25 mouse cellular contexts compared by ENCODE assay signal in genomic region chr4:95533946-95534345, GRCm38 (mm10). TPM values are rescaled to one million over a fixed set of nuclear protein-coding genes. Genes with fewer than 3 reads are reported as not detected.
DNase-seq lines count a peak whose midpoint lies in the region; ATAC-seq and TF ChIP-seq lines count a peak whose summit lies in the region.
"Had no signal": no experiment of that assay in that cellular context is flagged by ENCODE, and none has a peak within 500 bp of the region (broad histone marks: within the 10 kb centered on the region; RNA-seq: fewer than 3 reads in every experiment).

No protein-coding gene starts in this region.

- no peak overlapping the region for H3K27ac ChIP-seq in lung, postnatal 0 days (ENCODE audit: low read length)
- H3K27ac ChIP-seq: heart, embryonic 15.5 days; hindbrain, embryonic 12.5 days; hindbrain, embryonic 15.5 days had no signal

- DNase-seq in heart, adult 11 months: peak; percentile 85
- no peak for DNase-seq in heart, postnatal 14 days
- peak; percentile 76 for DNase-seq in lung, postnatal 0 days (ENCODE audit: low spot score)
- no peak for DNase-seq in lung, postnatal 14 days
- peak; percentile 56 for DNase-seq in NIH3T3 (ENCODE audit: low read depth)
- peak; percentile 14 for DNase-seq in fat pad, adult 2 months (ENCODE audit: extremely low read depth, low read depth, low spot score)
- no peak for DNase-seq in left cerebral cortex, adult 9 months (ENCODE audit: low spot score in 2 of 2)
- DNase-seq: adrenal gland, adult 8-10 months; adrenal gland, postnatal 25 days; B cell, adult 2 months; cerebellum, adult 11-12 months; cerebellum, adult 8-10 months; cerebellum, postnatal 10 days; cerebellum, postnatal 36 days; forebrain, postnatal 0 days; gastrocnemius, postnatal 10 days; gastrocnemius, postnatal 36 days; heart, postnatal 10 days had no signal

- H3K36me3 ChIP-seq in lung, postnatal 0 days (ENCODE audit: insufficient read depth, low read length): no peaks in the 10 kb centered on the region
- H3K36me3 ChIP-seq: G1E; heart, embryonic 12.5 days; heart, embryonic 15.5 days; hindbrain, embryonic 12.5 days; hindbrain, embryonic 15.5 days had no signal

- H3K9me3 ChIP-seq in lung, postnatal 0 days (ENCODE audit: low read length): no peaks in the 10 kb centered on the region
- H3K9me3 ChIP-seq: G1E; heart, embryonic 12.5 days; heart, embryonic 15.5 days; hindbrain, embryonic 12.5 days; hindbrain, embryonic 15.5 days had no signal

- no peak overlapping the region for H3K4me2 ChIP-seq in lung, postnatal 0 days (replicated peaks; ENCODE audit: low read depth, low read length)
- H3K4me2 ChIP-seq: heart, embryonic 12.5 days; heart, embryonic 15.5 days; hindbrain, embryonic 12.5 days; hindbrain, embryonic 15.5 days had no signal

- 66% methylated on average over 3 of the region's 3 CpGs for WGBS in lung, postnatal 0 days

- no peaks in the 10 kb centered on the region for H3K27me3 ChIP-seq in lung, postnatal 0 days (replicated peaks; ENCODE audit: insufficient read depth, low read length)
- H3K27me3 ChIP-seq: CH12.LX; heart, embryonic 12.5 days; heart, embryonic 15.5 days; hindbrain, embryonic 12.5 days; hindbrain, embryonic 15.5 days had no signal

- ATAC-seq in lung, postnatal 0 days: peak; percentile 46
- ATAC-seq: forebrain, embryonic 14.5 days; forebrain, postnatal 0 days had no signal

- H3K9ac ChIP-seq in lung, postnatal 0 days (replicated peaks; ENCODE audit: low read depth): no peak overlapping the region
- H3K9ac ChIP-seq: forebrain, postnatal 0 days; heart, embryonic 12.5 days; heart, embryonic 15.5 days; hindbrain, embryonic 12.5 days; hindbrain, embryonic 15.5 days had no signal

- TF ChIP-seq CTCF in lung, postnatal 0 days (IDR thresholded peaks at IDR 0.05): no peak

- no peak overlapping the region for H3K4me3 ChIP-seq in lung, postnatal 0 days (ENCODE audit: low read depth, low read length)
- H3K4me3 ChIP-seq: heart, embryonic 12.5 days; heart, embryonic 15.5 days; hindbrain, embryonic 12.5 days; hindbrain, embryonic 15.5 days had no signal

- intact Hi-C loops in heart, postnatal 14 days (cut with DNase I): no loop called here

- no peak for TF ChIP-seq EP300 in lung, postnatal 0 days (IDR thresholded peaks at IDR 0.05)

- H3K4me1 ChIP-seq in lung, postnatal 0 days (ENCODE audit: insufficient read depth, low read depth, low read length): no peaks in the 10 kb centered on the region
- H3K4me1 ChIP-seq: heart, embryonic 12.5 days; heart, embryonic 15.5 days; hindbrain, embryonic 12.5 days; hindbrain, embryonic 15.5 days had no signal

RNA-seq across cellular contexts. Expression of gene Fggy, which starts 23.4 kb away (rescaled TPM):
- total RNA-seq in heart, postnatal 14 days (2021): 1 to 10 TPM; 6.0 to 6.7 TPM
- polyA plus RNA-seq in lung, postnatal 0 days (2015; fragmentation: Nextera tagmentation; extraction: Ambion mirVana): 6.2 and 8.9 TPM in 2 replicates
- total RNA-seq: G1E had no signal
- polyA plus RNA-seq: G1E had no signal

Comparison
In these comparisons a context has a peak if more than half of its experiments do, and no peak if none do; other contexts are left out.
1. DNase-seq: peak in heart, adult 11 months (single experiment), lung, postnatal 0 days (single experiment), NIH3T3 (single experiment) and fat pad, adult 2 months (single experiment); none in heart, postnatal 14 days (0 of 2), lung, postnatal 14 days (single experiment) and left cerebral cortex, adult 9 months (0 of 2).